Mouse (Mus musculus) 416B (cell line): ENCODE measurements around the gene Hint2.

Experiments
- DNase-seq: peaks from one replicate; pipeline ENCODE4 v3.0.0; 2011; ENCODE audit warnings: low read depth

The Hint2 gene

GRCm38 (mm10) chr4:43604751-43605685 is 51.2 kb downstream of the Hint2 start:
- peak; percentile 78 for DNase-seq
